Mouse (Mus musculus): ENCODE results near the gene Shisa5. TPM values are rescaled to one million over a fixed set of nuclear protein-coding genes. Genes with fewer than 3 reads are reported as not detected.

Shisa5 gene
- total RNA-seq, 2 experiments from 2014 or later: 56.5 to 58.4 TPM

DNA sequence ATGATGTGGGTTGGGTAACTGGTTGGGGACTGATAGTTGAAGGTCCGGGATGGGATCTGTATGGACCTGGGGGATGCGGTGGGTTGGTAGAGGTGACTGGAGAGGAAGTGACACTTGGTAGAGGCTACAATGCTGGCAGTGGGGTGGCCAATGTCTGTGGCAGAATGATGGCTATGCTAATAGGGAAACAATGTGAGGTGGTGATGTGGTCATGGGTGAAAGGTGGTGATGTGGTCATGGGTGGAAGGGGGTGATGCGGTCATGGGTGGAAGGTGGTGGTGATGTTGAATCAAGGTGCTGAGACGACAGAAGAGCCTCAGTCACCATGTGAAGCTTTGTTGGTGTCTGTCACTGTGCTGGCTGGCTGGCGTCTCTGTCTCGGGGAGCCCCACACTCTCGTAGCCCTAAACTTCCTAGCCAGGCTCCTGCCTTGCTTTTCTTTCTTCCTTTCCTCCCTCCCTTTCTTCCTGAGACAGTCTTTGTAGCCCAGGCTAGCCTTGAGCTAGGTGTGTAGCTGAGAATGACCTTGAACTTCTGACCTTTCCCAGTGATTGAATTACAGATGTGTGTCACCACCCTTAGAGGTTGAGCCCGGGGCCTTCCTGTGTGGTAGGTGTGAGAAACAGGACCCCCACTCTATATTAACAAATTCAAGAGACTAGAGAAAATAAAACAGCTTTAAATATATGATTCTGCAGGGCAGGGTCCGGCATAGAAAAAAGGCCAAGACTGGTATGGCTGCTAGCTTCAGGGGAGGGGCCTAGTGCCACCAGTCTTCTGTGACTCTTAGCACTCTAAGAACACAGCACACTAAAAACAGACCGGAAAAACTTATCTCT lies 13.5 kb downstream of the Shisa5 start:
- no peak overlapping the region for H3K4me3 ChIP-seq
- no peak for TF ChIP-seq CTCF (conservative IDR thresholded peaks at IDR 0.05)
- DNase-seq (ENCODE audit: low spot score in 2 of 2): no peak
- no peak overlapping the region for H3K27ac ChIP-seq

- TF ChIP-seq CTCF (conservative IDR thresholded peaks at IDR 0.05): no peak
- no peak for DNase-seq (ENCODE audit: low spot score in 2 of 2)
- no peak overlapping the region for H3K27ac ChIP-seq
- no peak overlapping the region for H3K4me3 ChIP-seq
Observed at GRCm38 (mm10) chr9:109052490-109053260, 14.3 kb downstream of the Shisa5 start.

- Histone ChIP-seq H3K4me3 (no peak overlapping the region), H3K27ac (no peak overlapping the region)
- TF ChIP-seq CTCF (conservative IDR thresholded peaks at IDR 0.05): no peak
- no peak for DNase-seq (ENCODE audit: low spot score in 2 of 2)
Observed at GRCm38 (mm10) chr9:109053366-109053765, 15.0 kb downstream of the Shisa5 start.

- no peak for TF ChIP-seq CTCF (conservative IDR thresholded peaks at IDR 0.05)
- no peak overlapping the region for H3K4me3 ChIP-seq
- no peak overlapping the region for H3K27ac ChIP-seq
- no peak for DNase-seq (ENCODE audit: low spot score in 2 of 2)
Observed at GRCm38 (mm10) chr9:109053851-109054250, 15.5 kb downstream of the Shisa5 start.

DNA sequence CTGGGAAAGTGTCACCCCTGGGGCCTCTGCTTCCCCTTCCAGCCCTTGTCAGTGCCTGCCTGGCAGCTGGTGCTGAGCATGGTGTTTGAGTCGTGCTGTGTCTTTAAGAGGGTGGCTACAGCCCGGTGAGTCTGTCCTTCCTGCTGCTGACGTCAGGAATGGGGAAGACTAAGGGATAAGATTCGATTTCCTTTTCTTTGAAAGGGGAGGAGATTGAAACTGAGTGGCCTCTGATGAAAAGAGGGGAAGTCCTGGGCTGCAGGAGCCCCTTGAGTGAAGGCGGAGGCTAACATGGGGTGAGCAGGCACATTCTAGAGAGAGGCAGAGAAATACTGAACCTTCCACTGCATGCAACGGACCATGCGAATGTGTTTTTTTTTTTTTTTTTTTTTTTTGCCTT lies 16.3 kb downstream of the Shisa5 start:
- DNase-seq (ENCODE audit: low spot score in 2 of 2): peak; percentile 81 to 87
- peak overlapping the region; percentile 58 for H3K4me3 ChIP-seq
- TF ChIP-seq CTCF (conservative IDR thresholded peaks at IDR 0.05): no peak
- peak overlapping the region; percentile 86 for H3K27ac ChIP-seq

DNA sequence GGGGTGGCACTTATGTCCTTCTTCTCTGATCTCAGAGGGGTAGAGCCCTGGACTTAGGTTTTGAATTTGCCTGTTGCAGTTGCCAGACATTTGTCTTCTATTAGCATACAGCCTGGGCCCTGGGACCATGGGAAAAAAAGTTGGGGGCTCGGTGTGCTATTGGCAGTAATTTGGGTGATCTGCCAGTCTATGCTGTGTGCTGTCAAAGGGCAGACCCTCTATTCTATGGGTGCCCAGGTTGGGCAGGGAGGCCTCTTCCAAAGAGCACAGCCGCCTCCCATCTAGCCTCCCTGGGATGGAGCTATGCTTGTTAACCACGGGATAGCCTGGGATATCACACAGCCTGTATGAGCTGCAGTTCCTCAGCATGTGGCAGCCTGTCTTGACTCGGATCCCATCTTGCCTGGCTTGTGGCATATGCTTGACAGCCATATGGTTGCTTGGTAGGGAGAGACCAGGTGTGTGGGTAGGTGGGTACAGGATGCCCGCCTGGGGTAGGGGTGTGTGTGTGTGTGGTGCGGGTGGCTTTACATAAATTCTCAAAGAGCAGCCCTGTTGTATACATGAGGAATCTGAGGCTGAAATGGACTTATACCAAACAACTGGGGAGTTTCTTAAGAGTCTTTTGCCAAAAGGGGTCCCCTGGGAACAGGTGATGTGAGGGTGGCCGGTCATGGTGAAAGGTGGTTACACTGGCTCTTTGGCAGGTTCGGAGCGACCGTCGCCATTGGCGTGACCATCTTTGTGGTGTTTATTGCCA lies 17.1 kb downstream of the Shisa5 start:
- TF ChIP-seq CTCF (conservative IDR thresholded peaks at IDR 0.05): no peak
- Histone ChIP-seq H3K4me3 (peak overlapping the region; percentile 58), H3K27ac (peak overlapping the region; percentile 86)
- DNase-seq (ENCODE audit: low spot score in 2 of 2): peak; percentile 19 to 34

DNA sequence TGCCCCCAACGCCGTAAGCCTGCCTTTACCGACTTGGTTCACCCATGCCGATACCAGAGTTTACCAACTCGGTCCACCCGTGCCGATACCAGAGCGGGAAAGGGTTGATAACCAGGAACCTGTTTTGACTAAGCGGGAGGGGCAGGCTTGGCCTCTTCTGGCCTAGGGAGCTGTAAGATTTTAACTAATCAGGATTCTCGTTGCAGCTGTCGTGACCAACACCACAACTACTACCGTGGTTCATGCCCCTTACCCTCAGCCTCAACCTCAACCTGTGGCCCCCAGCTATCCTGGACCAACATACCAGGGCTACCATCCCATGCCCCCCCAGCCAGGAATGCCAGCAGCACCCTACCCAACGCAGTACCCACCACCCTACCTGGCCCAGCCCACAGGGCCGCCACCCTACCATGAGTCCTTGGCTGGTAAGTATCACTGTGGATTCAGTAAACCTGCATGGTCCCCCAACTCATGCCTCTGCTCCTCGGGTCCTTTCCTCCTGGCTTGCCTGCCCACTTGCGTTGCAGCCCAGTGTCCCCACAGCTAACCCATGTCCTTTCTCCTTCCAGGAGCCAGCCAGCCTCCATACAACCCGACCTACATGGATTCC lies 17.8 kb downstream of the Shisa5 start:
- peak overlapping the region; percentile 86; the same call in 1 of the 2 replicates for H3K27ac ChIP-seq
- no peak for DNase-seq (ENCODE audit: low spot score in 2 of 2)
- no peak for TF ChIP-seq CTCF (conservative IDR thresholded peaks at IDR 0.05)
- no peak overlapping the region for H3K4me3 ChIP-seq

DNA sequence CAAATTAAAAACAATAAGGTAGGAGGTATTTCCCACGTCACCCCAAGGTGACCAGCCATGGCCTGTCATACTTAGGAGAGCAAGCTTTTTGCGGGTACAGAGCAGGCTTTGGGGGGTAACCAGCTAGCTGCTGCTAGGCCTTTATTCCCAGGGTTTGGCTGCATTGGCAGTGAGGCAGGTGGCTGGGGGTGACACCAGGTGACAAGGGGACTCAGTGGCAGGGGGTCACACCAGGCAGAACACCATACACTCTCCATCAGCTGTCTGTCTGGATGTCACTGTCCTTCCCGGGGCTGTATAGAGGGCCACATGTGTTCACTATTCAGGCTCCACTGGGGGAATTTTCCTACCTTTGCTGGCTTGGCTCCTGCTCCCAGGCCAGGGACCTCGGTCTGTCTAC lies 18.6 kb downstream of the Shisa5 start:
- Histone ChIP-seq H3K27ac (no peak overlapping the region), H3K4me3 (no peak overlapping the region)
- TF ChIP-seq CTCF (conservative IDR thresholded peaks at IDR 0.05): no peak
- no peak for DNase-seq (ENCODE audit: low spot score in 2 of 2)

- DNase-seq (ENCODE audit: low spot score in 2 of 2): no peak
- Histone ChIP-seq H3K27ac (peak overlapping the region; percentile 90), H3K4me3 (no peak overlapping the region)
- no peak for TF ChIP-seq CTCF (conservative IDR thresholded peaks at IDR 0.05)
Observed at GRCm38 (mm10) chr9:109057543-109057942, 19.2 kb downstream of the Shisa5 start.

- Histone ChIP-seq H3K27ac (peak overlapping the region; percentile 90), H3K4me3 (peak overlapping the region; percentile 57; the same call in 1 of the 2 replicates)
- TF ChIP-seq CTCF (conservative IDR thresholded peaks at IDR 0.05): no peak
Observed at GRCm38 (mm10) chr9:109058006-109058765, 19.8 kb downstream of the Shisa5 start.

DNA sequence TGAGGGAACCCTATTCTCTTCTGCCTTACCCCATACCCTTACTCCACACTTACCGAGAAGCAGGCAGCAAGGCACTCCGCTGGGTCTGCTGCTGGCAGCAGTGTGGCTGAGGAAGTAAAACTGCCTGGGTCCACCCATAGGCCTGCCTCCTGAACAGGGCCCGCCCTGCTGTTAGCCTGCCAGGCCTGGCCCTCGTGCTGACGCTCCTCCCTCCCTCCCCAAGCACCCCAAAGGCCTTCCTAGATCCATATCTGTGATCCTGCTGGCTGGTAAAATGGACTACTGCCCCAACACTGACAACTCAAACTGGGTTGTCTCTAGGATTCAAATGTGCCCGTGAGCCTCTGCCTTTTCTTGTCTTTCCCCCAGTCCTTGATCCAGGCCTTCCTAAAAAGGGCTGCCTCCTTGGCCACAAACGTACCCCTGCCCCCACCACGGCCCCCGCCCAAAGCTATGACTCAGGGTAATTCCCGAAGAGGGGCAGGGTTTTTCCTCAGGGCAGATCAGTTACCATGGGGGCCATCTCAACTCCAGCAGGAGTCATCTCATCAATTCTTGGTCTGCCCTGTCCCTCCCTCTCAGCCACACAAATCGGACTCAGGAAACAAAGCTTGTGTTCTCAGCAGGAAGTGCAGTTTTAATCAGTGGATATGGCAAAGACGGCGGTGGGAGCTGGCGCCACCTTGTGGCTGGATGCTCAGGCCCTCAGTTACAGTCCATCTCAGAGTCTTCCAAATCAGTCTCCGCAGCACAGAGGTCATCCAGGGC lies 21.0 kb downstream of the Shisa5 start, which contains the start of gene Trex1:
Gene Trex1, minus strand, starts transcription at position 599 of the 768 bp plus-strand sequence.
- peak; percentile 97 for TF ChIP-seq CTCF (conservative IDR thresholded peaks at IDR 0.05)
- peak within 1 kb of the TSS; percentile 57 for H3K4me3 ChIP-seq
- H3K27ac ChIP-seq: peak within 1 kb of the TSS; percentile 90
- peak; percentile 89 to 90 for DNase-seq (ENCODE audit: low spot score in 2 of 2)

More at GRCm38 (mm10) chr9:109058006-109058765, 19.8 kb downstream of the Shisa5 start:
- DNase-seq (ENCODE audit: low spot score in 2 of 2): no peak
